Mouse (Mus musculus) right cerebral cortex, postnatal 25 days (tissue): ENCODE data around the gene Gm17631.
"Not testable (repeated sequence)": the region's sequence is repeated elsewhere in the genome, so short reads cannot be mapped to it uniquely, and the experiment has no call there.

Experiments
- DNase-seq: peaks from one replicate; pipeline ENCODE4 v3.0.0; 2022

The Gm17631 gene

GRCm38 (mm10) chr6:129862349-129862748 is at the start of gene Gm17631:
Gene Gm17631 (plus strand): TSS chr6:129862649.
- not testable (repeated sequence) for DNase-seq

GRCm38 (mm10) chr6:129817731-129818130 is 44.7 kb upstream of the Gm17631 start:
- no peak for DNase-seq

- no peak for DNase-seq
Observed at GRCm38 (mm10) chr6:129824004-129824403, 38.4 kb upstream of the Gm17631 start.

GRCm38 (mm10) chr6:129825559-129825958 is 36.9 kb upstream of the Gm17631 start:
- no peak for DNase-seq

GRCm38 (mm10) chr6:129876549-129876948 is 14.1 kb downstream of the Gm17631 start, which contains the start of gene Klra17:
Gene Klra17 (minus strand): TSS chr6:129876672.
- DNase-seq, result no peak

- no peak for DNase-seq
Observed at GRCm38 (mm10) chr6:129882525-129882924, 20.1 kb downstream of the Gm17631 start.
